Mouse (Mus musculus): ENCODE data around the gene Gm49601. TPM values are rescaled to one million over a fixed set of nuclear protein-coding genes. Genes with fewer than 3 reads are reported as not detected.

Gene Gm49601
- 0.97 and 1.5 TPM in 2 replicates for polyA plus RNA-seq (2015; fragmentation: Nextera tagmentation; extraction: Ambion mirVana)

DNA sequence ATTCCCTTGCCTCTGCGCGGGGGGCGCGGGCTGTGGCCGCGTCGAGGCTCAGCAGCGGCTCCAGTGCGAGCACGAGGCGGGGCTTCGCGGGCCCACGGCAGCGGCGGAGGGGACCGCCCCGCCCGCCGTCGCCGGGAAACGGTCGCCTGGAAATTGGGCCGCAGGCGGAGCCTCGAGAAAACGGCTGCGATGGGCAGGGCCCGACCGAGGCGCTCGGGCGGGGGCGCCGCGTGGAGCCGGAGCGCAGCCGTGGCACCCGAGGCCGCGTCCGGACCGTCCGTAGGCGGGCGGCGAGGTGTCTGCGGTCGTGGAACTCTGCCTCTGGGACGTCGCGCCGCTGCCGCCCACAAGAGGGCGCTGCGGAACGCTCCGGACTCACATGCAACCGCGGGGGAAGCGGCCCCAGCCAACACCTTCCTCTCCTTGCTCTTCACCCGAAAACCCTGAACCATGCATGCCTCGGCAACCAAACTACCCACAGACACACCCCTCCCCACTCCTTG lies at the start of gene Gm49601:
Gm49601 (minus strand) TSS at position 52 of the 503 bp plus-strand sequence.
- Histone ChIP-seq H3K9me3 (ENCODE audit: control insufficient read depth, low read length) (no peaks in the 10 kb centered on the region), H3K36me3 (ENCODE audit: control insufficient read depth, insufficient read depth, low read length) (no peaks in the 10 kb centered on the region; the same call in 1 of the 2 replicates), H3K4me2 (replicated peaks; ENCODE audit: low read depth) (peak within 1 kb of the TSS; percentile 77), H3K9ac (ENCODE audit: low read length) (peak within 1 kb of the TSS; percentile 41), H3K4me1 (replicated peaks; ENCODE audit: control insufficient read depth, insufficient read depth) (no peaks in the 10 kb centered on the region), H3K4me3 (ENCODE audit: low read depth, low read length) (peak within 1 kb of the TSS; percentile 40), H3K27me3 (ENCODE audit: control insufficient read depth, insufficient read depth, low read length) (peaks cover 20% of the 10 kb centered on the region), H3K27ac (replicated peaks) (no peak within 1 kb of the TSS)
- TF ChIP-seq EP300 (optimal IDR thresholded peaks at IDR 0.05) = no peak
- peak; percentile 87 for TF ChIP-seq CTCF (IDR thresholded peaks at IDR 0.05; ENCODE audit: low read depth)
- ATAC-seq (ENCODE audit: low FRiP score, low TSS enrichment) (peak; percentile 49), DNase-seq (ENCODE audit: low spot score) (peak; percentile 82)
- under 1% methylated on average over 62 of the region's 65 CpGs for WGBS

DNA sequence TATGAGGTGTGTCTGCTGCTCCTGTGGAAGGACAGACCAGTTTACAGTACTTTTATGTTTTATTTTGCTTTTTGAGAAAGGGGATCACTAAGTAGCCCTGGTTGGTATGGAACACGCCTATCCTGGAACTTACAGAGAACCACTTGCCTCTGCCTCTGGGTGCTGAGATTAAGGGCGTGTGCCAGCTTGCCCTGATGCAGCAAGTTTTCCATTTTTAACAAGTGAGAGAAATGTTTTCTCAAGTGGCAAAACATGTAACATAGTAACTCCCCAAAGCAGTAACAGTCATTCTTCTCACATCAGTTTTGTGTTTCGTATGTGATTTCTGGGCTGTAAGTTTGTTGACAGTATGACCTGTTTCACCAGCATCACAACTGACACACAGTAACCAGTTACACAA lies 46.8 kb upstream of the Gm49601 start:
- TF ChIP-seq CTCF (IDR thresholded peaks at IDR 0.05; ENCODE audit: low read depth) = no peak
- no peak for TF ChIP-seq EP300 (optimal IDR thresholded peaks at IDR 0.05)
- 60% methylated on average over 3 of the region's 3 CpGs for WGBS
- no peak overlapping the region for H3K4me2 ChIP-seq (replicated peaks; ENCODE audit: low read depth)
- no peaks in the 10 kb centered on the region for H3K4me1 ChIP-seq (replicated peaks; ENCODE audit: control insufficient read depth, insufficient read depth)
- H3K9ac ChIP-seq (ENCODE audit: low read length) = no peak overlapping the region
- no peaks in the 10 kb centered on the region for H3K27me3 ChIP-seq (ENCODE audit: control insufficient read depth, insufficient read depth, low read length)
- no peaks in the 10 kb centered on the region for H3K9me3 ChIP-seq (ENCODE audit: control insufficient read depth, low read length)
- no peak overlapping the region for H3K27ac ChIP-seq (replicated peaks)
- H3K4me3 ChIP-seq (ENCODE audit: low read depth, low read length) = no peak overlapping the region
- DNase-seq (ENCODE audit: low spot score) (no peak), ATAC-seq (ENCODE audit: low FRiP score, low TSS enrichment) (no peak)
- no peaks in the 10 kb centered on the region for H3K36me3 ChIP-seq (ENCODE audit: control insufficient read depth, insufficient read depth, low read length)

DNA sequence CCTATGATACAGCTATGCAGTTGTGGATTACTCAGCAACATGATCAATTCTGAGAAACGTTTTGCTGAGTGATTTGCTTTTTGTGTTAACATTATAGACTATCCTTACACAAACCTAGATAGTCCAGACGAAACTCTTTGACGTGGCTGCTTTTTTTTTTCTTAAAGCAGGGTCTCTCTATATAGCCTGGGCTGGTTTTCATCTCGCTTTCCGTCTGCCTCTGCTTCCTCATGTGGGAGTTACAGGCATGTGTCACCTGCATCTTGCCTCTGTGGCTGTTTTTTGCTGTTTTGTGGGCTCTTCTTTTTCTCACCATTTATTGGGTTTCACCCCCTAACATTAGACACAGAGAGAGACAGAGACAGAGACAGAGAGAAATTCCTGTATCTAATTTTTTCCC lies 45.8 kb upstream of the Gm49601 start:
- Histone ChIP-seq H3K36me3 (ENCODE audit: control insufficient read depth, insufficient read depth, low read length) (no peaks in the 10 kb centered on the region), H3K9ac (ENCODE audit: low read length) (no peak overlapping the region), H3K4me3 (ENCODE audit: low read depth, low read length) (no peak overlapping the region), H3K27me3 (ENCODE audit: control insufficient read depth, insufficient read depth, low read length) (no peaks in the 10 kb centered on the region), H3K4me1 (replicated peaks; ENCODE audit: control insufficient read depth, insufficient read depth) (no peaks in the 10 kb centered on the region), H3K27ac (replicated peaks) (no peak overlapping the region), H3K9me3 (ENCODE audit: control insufficient read depth, low read length) (no peaks in the 10 kb centered on the region), H3K4me2 (replicated peaks; ENCODE audit: low read depth) (no peak overlapping the region)
- no peak for TF ChIP-seq EP300 (optimal IDR thresholded peaks at IDR 0.05)
- TF ChIP-seq CTCF (IDR thresholded peaks at IDR 0.05; ENCODE audit: low read depth) = no peak
- ATAC-seq (ENCODE audit: low FRiP score, low TSS enrichment) (no peak), DNase-seq (ENCODE audit: low spot score) (no peak)
- WGBS = 50% methylated on average over 5 of the region's 5 CpGs

DNA sequence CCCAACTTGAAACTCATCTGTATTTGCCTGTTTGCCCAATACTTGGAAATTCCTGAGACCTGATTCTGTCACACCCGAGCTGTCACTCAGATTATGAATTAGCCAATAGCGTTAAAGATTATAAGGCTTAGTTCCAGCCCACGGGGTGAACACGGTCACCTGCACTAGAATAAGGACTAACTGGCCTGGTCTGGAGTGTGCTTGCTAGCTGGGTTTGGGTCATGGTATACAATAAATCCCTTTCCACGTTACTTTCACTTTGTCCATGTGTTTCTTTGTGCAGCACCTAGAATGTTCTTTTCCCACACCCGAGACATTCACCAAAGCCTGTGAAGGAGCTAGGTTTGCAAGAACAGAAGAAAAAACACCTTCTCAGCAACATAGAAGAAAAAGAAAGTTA lies 43.7 kb upstream of the Gm49601 start:
- 52% methylated on average over 6 of the region's 6 CpGs for WGBS
- H3K4me1 ChIP-seq (replicated peaks; ENCODE audit: control insufficient read depth, insufficient read depth) = no peaks in the 10 kb centered on the region
- TF ChIP-seq CTCF (IDR thresholded peaks at IDR 0.05; ENCODE audit: low read depth) = no peak
- no peak for TF ChIP-seq EP300 (optimal IDR thresholded peaks at IDR 0.05)

DNA sequence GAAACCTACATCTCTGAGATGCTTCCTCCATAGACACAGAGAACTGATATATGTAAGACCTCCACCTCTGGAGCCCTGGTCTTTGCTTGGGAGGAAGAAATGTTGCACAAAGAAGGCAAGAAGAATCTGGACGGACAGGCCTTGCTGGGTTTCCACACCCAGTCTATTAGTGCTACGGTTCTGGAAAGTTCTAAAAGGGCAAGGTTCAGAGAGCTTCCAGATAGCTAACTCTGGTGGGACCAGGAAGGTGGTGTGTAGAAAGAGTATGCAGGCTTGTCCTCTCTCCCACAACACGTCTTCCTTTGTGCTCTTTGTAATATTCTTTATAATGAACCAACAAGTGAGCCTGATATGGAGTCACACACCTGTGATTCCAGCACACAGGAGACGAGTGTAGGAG lies 32.4 kb upstream of the Gm49601 start:
- TF ChIP-seq EP300 (optimal IDR thresholded peaks at IDR 0.05) (no peak), CTCF (IDR thresholded peaks at IDR 0.05; ENCODE audit: low read depth) (no peak)
- Histone ChIP-seq H3K4me3 (ENCODE audit: low read depth, low read length) (no peak overlapping the region), H3K4me1 (replicated peaks; ENCODE audit: control insufficient read depth, insufficient read depth) (no peaks in the 10 kb centered on the region), H3K9me3 (ENCODE audit: control insufficient read depth, low read length) (no peaks in the 10 kb centered on the region), H3K4me2 (replicated peaks; ENCODE audit: low read depth) (no peak overlapping the region), H3K9ac (ENCODE audit: low read length) (no peak overlapping the region), H3K27me3 (ENCODE audit: control insufficient read depth, insufficient read depth, low read length) (no peaks in the 10 kb centered on the region), H3K36me3 (ENCODE audit: control insufficient read depth, insufficient read depth, low read length) (no peaks in the 10 kb centered on the region), H3K27ac (replicated peaks) (peak overlapping the region; percentile 24; the same call in 1 of the 2 replicates)
- 50% methylated on average over 4 of the region's 4 CpGs for WGBS
- DNase-seq (ENCODE audit: low spot score) = no peak
- ATAC-seq (ENCODE audit: low FRiP score, low TSS enrichment) = 0 out of 2 replicates have a peak, but pooled peaks have one; percentile 42

More for the DNA sequence above, 43.7 kb upstream of the Gm49601 start:
- Histone ChIP-seq H3K4me2 (replicated peaks; ENCODE audit: low read depth) (no peak overlapping the region), H3K27me3 (ENCODE audit: control insufficient read depth, insufficient read depth, low read length) (no peaks in the 10 kb centered on the region), H3K9ac (ENCODE audit: low read length) (no peak overlapping the region), H3K4me3 (ENCODE audit: low read depth, low read length) (no peak overlapping the region), H3K27ac (replicated peaks) (no peak overlapping the region), H3K36me3 (ENCODE audit: control insufficient read depth, insufficient read depth, low read length) (no peaks in the 10 kb centered on the region), H3K9me3 (ENCODE audit: control insufficient read depth, low read length) (no peaks in the 10 kb centered on the region)
- no peak for DNase-seq (ENCODE audit: low spot score)
- ATAC-seq (ENCODE audit: low FRiP score, low TSS enrichment) = no peak

DNA sequence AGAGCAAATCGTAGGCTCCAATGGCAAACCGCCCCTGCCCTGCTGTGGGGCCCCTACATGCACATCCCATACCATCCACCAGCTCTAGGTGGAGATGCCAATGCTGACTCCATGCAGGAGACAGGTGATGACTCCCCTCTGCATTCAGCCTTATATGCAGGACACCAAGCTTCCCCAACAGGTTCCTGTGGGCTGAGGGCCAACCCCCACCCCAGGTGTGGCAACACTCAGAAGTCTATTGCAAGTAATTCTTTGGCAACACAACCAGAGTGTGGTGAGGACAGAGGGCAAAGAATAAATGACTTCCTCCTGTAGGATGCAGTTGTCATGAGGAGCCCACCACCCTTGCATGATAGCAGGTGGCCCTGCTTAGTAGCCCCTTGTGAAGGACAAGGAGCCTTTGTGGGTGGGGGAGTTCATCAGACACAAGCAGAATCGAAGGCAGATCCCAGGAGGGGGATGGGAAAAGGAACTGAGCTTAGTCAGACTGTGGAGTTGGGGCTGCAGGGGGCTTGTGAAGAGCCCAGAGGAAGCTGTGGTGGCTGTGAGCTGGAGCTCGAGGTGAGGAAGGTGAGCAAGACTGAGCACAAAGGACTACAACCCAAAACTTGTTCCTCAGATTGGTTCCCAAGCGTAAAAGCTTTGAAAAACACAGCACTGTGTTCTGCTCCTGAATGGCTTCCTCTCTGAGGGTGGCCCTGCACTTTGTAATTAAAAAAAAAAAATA lies 29.3 kb upstream of the Gm49601 start:
- Histone ChIP-seq H3K36me3 (ENCODE audit: control insufficient read depth, insufficient read depth, low read length) (no peaks in the 10 kb centered on the region), H3K27ac (replicated peaks) (peak overlapping the region; percentile 67), H3K9me3 (ENCODE audit: control insufficient read depth, low read length) (no peaks in the 10 kb centered on the region), H3K27me3 (ENCODE audit: control insufficient read depth, insufficient read depth, low read length) (no peaks in the 10 kb centered on the region), H3K4me2 (replicated peaks; ENCODE audit: low read depth) (no peak overlapping the region), H3K4me1 (replicated peaks; ENCODE audit: control insufficient read depth, insufficient read depth) (no peaks in the 10 kb centered on the region), H3K9ac (ENCODE audit: low read length) (no peak overlapping the region), H3K4me3 (ENCODE audit: low read depth, low read length) (no peak overlapping the region)
- TF ChIP-seq CTCF (IDR thresholded peaks at IDR 0.05; ENCODE audit: low read depth) (no peak), EP300 (optimal IDR thresholded peaks at IDR 0.05) (no peak)
- no peak for DNase-seq (ENCODE audit: low spot score)
- peak; percentile 29; the same call in 1 of the 2 replicates for ATAC-seq (ENCODE audit: low FRiP score, low TSS enrichment)
- 54% methylated on average over 5 of the region's 5 CpGs for WGBS
